Mouse (Mus musculus) heart, adult 2 months (tissue): ENCODE measurements at regions not wholly inside any gene's neighbourhood (a gene's known extent, or its start where the extent isn't known, plus 50 kb on each side); places are given as distances from the start of the nearest gene placed in this dataset.

Experiments
- CTCF ChIP-seq: fragments of 200-600 bp; IDR thresholded peaks from 2 replicates; pipeline ENCODE4 v1.8.1; 2022; ENCODE audit warnings: antibody characterized with exemption, mild to moderate bottlenecking, moderate library complexity
- EP300 ChIP-seq: fragments of 200-500 bp; IDR thresholded peaks from 2 replicates; pipeline ENCODE4 v1.6.1; 2011; ENCODE audit warnings: low read depth, low read length, control low read depth; ENCODE audit not compliant: insufficient read depth
- POLR2A ChIP-seq: fragments of 200-500 bp; IDR thresholded peaks from 2 replicates; pipeline ENCODE4 v1.6.1; 2011; ENCODE audit warnings: mild to moderate bottlenecking, low read depth, low read length, control low read depth; ENCODE audit not compliant: insufficient read depth

DNA sequence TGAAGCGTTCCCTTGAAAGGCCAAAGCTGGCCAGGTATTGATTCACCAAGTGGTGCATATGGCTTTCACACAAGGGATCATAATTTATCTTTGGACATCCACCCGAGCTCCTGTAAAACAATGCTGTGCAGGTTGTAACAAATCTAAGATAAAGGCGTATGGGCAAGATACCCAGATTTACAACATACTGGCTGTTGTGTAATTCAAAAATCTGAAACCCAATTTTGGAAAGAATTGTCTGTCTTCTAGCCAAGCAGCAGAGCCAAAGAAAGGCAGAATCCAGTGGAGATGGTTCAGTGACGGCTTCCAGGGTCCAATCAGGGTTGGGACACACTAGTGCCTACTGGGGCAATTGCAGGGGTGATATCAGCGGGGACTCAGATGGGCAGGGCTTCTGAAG lies 70.3 kb downstream of the Klf4 start:
- TF ChIP-seq CTCF (no peak), POLR2A (no peak), EP300 (no peak)
